Mouse (Mus musculus) hindlimb bud, embryonic 11.5 days (tissue): ENCODE data around the gene 2210011C24Rik.
"Not testable (repeated sequence)": the region's sequence is repeated elsewhere in the genome, so short reads cannot be mapped to it uniquely, and the experiment has no call there.

ENCODE experiments used
- DNase-seq: peaks from one replicate; pipeline ENCODE4 v3.0.0-alpha.2; 2012; ENCODE audit warnings: low read depth, low spot score; ENCODE audit errors: extremely low spot score

Gene 2210011C24Rik

DNA sequence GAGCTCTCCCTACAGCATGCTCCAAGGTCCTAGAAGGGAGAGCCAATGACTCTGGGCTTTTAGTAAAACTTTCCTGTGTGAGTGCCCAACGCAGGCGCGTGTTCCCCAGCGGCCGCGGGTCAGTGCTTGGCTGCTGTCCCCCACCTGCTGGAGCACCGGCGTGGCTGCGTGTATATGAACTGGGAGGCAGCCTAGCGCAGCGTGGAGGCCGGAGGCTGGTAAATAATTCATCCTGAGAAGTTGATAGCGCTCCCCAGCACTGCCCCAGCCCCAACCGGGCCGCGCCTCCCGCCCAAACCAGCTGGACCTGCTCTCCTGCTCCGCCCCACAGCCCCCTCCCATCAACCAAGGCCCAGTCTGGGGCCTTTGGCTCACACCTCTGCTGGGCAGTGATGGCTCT, 9.1 kb upstream of the 2210011C24Rik start, which contains the start of gene Palm3:
Gene Palm3, plus strand, starts transcription at position 376 of the 400 bp plus-strand sequence.
- no peak for DNase-seq

DNA sequence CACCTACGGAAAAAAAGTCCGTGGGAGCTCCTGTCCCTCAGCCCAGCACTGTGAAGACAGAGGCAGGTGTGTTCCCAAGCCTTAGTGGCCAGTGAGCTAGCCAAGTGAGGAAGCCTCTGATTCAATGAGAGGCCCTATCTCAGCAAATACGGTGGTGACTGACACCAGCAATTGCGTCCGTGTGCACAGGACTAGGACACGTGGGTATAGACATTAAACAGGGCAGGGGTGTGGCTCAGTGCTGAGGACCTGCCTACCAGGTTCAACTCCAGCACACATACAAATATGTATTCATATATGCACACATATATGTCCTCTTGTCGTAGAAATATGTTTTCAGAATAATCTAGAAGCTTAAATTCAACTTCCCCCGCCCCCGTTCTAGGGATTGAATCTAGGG, 7.8 kb upstream of the 2210011C24Rik start:
- DNase-seq = no peak

DNA sequence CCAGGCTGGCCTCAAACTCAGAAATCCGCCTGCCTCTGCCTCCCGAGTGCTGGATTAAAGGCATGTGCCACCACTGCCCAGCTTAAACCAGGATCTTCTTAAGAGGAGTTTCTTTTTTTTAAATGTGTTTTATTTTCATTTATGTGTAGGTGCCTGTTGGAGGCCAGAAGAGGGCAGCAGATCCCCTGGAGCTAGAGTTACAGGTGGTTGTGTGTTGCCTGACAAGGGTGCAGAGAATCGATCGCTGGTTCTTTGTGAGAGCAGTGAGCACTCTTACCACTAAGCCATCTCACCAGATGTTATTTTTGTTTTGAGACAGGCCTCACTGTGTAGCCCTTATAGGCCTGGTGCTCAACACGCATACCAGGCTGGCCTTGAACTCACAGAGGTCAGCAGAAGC, 3.9 kb upstream of the 2210011C24Rik start:
- DNase-seq = no peak

DNA sequence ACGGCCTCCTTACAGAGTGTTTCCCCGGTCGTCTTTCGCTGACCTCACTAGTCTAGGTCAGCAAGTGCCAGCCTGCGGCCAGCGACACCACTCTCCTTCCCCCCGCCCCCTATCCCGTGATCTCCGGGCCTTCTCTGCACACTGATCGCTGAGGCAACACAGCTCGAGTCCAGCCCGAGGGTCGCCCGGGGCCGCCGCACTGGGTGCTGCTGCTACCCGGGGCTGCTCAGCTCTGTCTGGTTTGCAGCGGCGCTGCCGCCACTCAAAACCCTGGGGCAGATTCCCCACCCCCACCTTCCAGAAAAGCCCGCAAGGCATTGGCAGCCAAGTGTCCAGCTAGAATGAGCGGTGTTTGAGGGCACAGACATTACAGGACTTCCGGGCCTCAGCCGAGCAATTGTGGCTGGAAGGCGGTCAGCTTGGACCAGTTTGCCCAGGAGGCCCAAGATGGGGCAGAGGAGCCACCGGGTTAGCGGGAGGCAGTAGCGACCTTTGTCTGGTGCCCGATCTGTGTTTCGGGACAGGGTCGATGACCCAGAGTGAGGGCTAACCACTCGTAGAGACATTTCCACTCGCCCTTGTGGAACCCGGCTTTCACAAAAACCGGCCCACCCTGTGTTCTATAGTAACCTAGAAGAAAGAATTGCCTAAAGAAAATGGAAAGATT, 661 bp upstream of the 2210011C24Rik start:
- no peak for DNase-seq

DNA sequence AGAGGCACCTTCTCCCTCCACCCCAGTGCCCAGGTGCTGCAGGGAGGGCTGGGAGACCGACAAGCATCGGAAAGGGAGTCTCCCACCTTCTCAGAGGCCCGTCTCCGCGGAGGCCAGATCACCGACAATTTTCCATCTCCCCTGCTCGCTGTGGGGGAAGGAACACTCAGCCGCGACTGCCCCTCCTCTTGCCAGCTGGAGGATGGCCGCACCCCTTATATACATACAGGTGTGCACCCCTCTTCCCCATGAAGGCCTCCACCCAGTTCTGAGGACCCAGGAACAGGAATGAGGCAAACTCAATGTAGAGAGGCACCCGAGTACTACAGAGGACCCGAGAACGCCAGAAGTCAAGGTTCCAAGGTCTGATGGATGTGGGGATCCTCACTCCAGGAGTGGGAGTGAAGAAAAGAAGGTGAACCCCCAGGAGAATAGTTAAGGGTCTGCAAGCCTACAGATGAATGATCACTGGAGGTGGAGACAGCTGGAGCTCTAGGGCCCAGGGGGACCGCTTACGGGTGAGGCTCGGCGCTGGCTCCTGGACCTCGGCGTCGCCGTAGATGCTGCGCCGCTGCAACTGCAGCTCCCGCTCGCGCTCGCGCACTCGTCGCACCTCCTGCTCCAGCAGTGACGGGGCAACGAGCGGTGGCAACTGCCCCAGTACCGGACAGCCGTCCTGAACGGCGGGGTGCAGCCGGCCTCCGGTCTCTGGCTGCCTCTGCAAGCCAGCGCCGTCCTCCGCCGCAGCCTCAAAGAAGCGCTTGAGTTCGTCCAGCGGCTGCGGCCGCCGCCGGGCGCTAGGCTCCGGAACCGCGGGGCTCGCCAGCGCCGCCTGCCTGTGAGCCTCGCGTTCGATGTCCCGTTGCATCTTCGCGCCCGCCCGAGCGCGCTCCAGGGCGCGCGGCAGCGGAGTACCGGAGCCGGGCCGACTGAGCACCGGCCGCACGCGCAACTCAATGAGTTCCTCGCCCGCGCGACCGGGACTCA, 1.1 kb downstream of the 2210011C24Rik start:
- DNase-seq = no peak

- DNase-seq = peak; percentile 81
Measured at GRCm38 (mm10) chr8:84009876-84010275, 2.1 kb downstream of the 2210011C24Rik start.

- DNase-seq = no peak
Measured at GRCm38 (mm10) chr8:84008362-84008761, 3.6 kb downstream of the 2210011C24Rik start.

DNA sequence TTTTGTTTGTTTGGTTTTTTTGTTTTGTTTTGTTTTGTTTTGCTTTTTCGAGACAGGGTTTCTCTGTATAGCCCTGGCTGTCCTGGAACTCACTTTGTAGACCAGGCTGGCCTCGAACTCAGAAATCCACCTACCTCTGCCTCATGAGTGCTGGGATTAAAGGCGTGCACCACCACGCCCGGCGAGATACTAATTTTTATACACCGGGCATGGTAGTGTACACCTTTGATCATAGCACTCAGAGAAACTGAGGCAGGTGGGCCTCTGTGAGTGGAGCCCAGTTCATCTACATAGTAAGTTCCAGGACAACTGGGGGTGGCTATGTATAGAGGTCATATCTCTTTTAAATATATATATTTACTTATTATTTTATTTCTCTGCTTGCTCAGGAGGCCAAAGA, 6.5 kb downstream of the 2210011C24Rik start:
- DNase-seq = not testable (repeated sequence)

- peak; percentile 80 for DNase-seq
Measured at GRCm38 (mm10) chr8:84004533-84005201, 7.3 kb downstream of the 2210011C24Rik start.

DNA sequence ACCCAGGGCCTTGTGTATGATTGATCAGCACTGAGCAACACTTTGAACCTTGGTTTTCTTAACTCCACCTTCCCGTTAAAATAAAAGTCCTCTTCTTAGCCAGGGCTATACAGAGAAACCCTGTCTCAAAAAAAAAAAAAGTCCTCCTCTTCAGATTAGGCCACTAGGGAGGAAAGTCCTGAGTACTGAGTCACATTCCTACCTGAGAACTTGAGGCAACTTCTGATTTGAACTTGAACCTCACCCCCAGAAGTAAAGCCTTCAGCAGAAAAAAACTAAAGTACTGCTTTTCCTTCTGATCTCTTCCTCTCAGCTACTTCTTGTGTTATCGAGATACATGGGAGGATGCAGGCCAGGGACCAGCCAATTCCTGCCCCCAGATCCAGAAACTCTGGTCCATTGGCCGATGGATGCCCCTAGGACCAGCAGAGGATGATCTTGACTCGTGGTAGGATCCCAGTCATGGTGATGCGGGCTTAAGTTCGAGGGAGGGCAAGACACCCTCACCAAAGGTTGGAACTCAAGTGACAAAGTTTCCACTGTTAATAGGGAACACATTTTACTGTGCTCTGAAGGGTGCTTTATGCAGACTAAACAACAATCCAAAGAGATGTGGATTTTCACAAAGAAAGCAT, 8.2 kb downstream of the 2210011C24Rik start:
- no peak for DNase-seq

- no peak for DNase-seq
Measured at GRCm38 (mm10) chr8:84002957-84003611, 8.9 kb downstream of the 2210011C24Rik start.

DNA sequence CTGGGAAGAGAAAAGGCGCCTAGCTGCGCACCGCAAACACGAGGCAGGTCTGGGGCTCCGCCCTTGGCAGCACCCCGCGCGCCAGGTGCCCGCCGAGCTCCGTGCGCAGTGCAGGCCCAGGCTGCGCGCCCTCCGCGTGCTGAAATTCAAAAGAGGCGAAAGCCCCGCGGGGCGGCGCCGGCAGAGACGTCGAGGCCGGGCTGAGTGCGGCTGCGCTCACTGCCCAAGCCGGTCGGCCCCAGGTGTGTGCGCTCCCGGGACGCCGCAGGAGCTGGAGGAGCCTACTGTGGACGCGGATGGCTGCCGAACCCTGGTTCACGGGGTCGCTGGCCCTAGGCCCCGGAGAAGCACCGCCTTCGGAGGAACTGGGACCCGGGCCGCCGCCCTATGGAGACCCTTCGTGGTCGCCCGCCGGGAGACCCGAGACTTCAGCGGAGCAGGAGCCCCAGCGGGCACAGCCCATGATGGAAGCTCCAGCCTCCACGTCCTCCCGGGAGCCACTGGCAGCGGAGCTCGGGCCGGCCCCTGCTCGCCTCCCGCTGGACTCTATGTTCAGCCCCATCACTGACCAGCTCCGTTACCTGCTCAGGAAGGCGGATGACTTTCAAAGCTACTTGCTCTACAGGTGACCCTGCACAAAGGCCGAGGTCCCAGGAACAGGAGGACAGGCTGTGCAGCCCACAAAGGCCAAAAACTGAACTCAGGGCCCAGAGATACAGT, 10.5 kb downstream of the 2210011C24Rik start, which contains the start of gene 1700067K01Rik:
Gene 1700067K01Rik, plus strand, starts transcription at position 222 of the 720 bp plus-strand sequence.
- no peak for DNase-seq

- DNase-seq = no peak
Measured at GRCm38 (mm10) chr8:83999825-84000224, 12.1 kb downstream of the 2210011C24Rik start.

- DNase-seq = no peak
Measured at GRCm38 (mm10) chr8:83999057-83999705, 12.8 kb downstream of the 2210011C24Rik start.

GRCm38 (mm10) chr8:83998231-83999056, 13.5 kb downstream of the 2210011C24Rik start:
- no peak for DNase-seq

DNA sequence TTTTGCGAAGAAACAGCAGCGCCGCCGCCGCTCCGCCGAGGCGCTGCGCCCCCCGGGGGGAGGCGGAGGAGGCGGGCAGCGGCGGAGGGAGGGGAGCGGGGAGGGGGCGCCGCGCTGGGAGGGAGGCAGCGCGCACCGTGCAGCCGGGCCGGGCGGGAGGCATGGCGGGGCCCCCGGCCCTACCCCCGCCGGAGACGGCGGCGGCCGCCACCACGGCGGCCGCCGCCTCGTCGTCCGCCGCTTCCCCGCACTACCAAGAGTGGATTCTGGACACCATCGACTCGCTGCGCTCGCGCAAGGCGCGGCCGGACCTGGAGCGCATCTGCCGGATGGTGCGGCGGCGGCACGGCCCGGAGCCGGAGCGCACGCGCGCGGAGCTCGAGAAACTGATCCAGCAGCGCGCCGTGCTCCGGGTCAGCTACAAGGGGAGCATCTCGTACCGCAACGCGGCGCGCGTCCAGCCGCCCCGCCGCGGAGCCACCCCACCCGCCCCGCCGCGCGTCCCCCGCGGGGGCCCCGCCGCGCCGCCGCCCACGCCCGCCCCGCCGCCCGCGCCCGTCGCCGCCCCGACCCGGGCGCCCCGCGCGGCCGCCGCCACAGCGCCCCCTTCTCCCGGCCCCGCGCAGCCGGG, 14.3 kb downstream of the 2210011C24Rik start, which contains the start of gene Samd1:
Gene Samd1, plus strand, starts transcription at position 162 of the 631 bp plus-strand sequence.
- DNase-seq = no peak
